ENCODE assay signal across 22 mouse cellular contexts in the genomic region with DNA sequence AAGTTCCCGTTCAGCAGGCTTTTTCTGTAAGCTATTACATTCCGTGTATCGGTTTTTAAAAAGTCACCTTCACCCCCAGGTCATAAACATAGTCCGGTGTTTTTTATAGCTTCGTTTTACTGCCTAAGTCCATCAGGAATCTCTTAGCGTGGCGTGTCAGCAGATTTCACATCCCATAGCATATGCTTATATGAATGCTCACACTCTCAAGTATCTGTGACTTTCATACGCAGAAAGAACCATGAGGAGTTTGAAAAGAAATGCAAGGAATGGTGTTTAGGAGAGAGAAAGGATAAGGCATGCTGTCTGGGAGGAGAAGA.
"Had no signal": no experiment of that assay in that cellular context is flagged by ENCODE, and none has a peak within 500 bp of the region (broad histone marks: within the 10 kb centered on the region; RNA-seq: fewer than 3 reads in every experiment).

No protein-coding gene starts in this region.

- H3K4me3 ChIP-seq: layer of hippocampus, adult 2 months; limb, embryonic 15.5 days; midbrain, embryonic 12.5 days; midbrain, embryonic 15.5 days; neural tube, embryonic 12.5 days; neural tube, embryonic 15.5 days; stomach, embryonic 15.5 days had no signal

- DNase-seq: kidney, adult 18-20 months; kidney, adult 9 months; kidney, postnatal 25 days; layer of hippocampus, adult 9-11 months; liver, postnatal 0 days; lung, embryonic 14.5 days; right cerebral cortex, adult 18-20 months; right cerebral cortex, postnatal 14 days; right cerebral cortex, postnatal 4 days; spleen, adult 18-20 months; thymus, postnatal 36 days had no signal

- H3K4me1 ChIP-seq: neural tube, embryonic 12.5 days; stomach, embryonic 15.5 days had no signal

- H3K36me3 ChIP-seq: limb, embryonic 15.5 days; midbrain, embryonic 12.5 days; midbrain, embryonic 15.5 days; neural tube, embryonic 12.5 days; neural tube, embryonic 15.5 days; stomach, embryonic 15.5 days had no signal

- H3K9ac ChIP-seq: limb, embryonic 15.5 days; liver, embryonic 14.5 days; liver, postnatal 0 days; lung, embryonic 14.5 days; midbrain, embryonic 12.5 days; midbrain, embryonic 15.5 days; neural tube, embryonic 12.5 days; neural tube, embryonic 15.5 days; stomach, embryonic 15.5 days had no signal

- H3K9me3 ChIP-seq: limb, embryonic 15.5 days; midbrain, embryonic 12.5 days; midbrain, embryonic 15.5 days; neural tube, embryonic 12.5 days; neural tube, embryonic 15.5 days; stomach, embryonic 15.5 days had no signal

- H3K27me3 ChIP-seq: limb, embryonic 15.5 days; midbrain, embryonic 15.5 days; neural tube, embryonic 12.5 days; neural tube, embryonic 15.5 days; stomach, embryonic 15.5 days had no signal

- ATAC-seq: liver, postnatal 0 days; lung, postnatal 0 days; midbrain, embryonic 15.5 days had no signal

- H3K4me2 ChIP-seq: limb, embryonic 15.5 days; liver, embryonic 11.5 days; lung, embryonic 14.5 days; midbrain, embryonic 12.5 days; midbrain, embryonic 15.5 days; neural tube, embryonic 12.5 days; neural tube, embryonic 15.5 days; stomach, embryonic 15.5 days had no signal

- H3K27ac ChIP-seq: layer of hippocampus, adult 2 months; limb, embryonic 15.5 days; liver, embryonic 14.5 days; macrophage; midbrain, embryonic 12.5 days; midbrain, embryonic 15.5 days; neural tube, embryonic 12.5 days; neural tube, embryonic 15.5 days; stomach, embryonic 15.5 days had no signal
